Mouse (Mus musculus) spleen, postnatal 0 days (tissue): ENCODE data around the gene Syt1. TPM values are rescaled to one million over a fixed set of nuclear protein-coding genes. Genes with fewer than 3 reads are reported as not detected.

Experiments
- polyA plus RNA-seq: library from polyadenylated mRNA; unstranded; fragments of >200 nt; fragmentation: Nextera tagmentation; extraction: Ambion mirVana; gene quantifications from 2 replicates; pipeline ENCODE4 v1.2.1, GENCODE M21; 2015

The Syt1 gene
- polyA plus RNA-seq = 0.02 TPM in 1 of 2 replicates, not detected in the other

GRCm38 (mm10) chr10:109010241-109011193 is at the start of gene Syt1:
Syt1 (minus strand) TSS chr10:109010982.

GRCm38 (mm10) chr10:108699946-108700345 is 310.8 kb downstream of the Syt1 start, which contains the start of gene Gm5136:
Gm5136 (minus strand) TSS chr10:108700160.

